Mouse (Mus musculus) fat pad, adult 2 months (tissue): Measurements from ENCODE around the gene Gm11549.

Experiments used
- DNase-seq: peaks from one replicate; pipeline ENCODE4 v3.0.0-alpha.2; 2011; ENCODE audit warnings: low read depth, low spot score; ENCODE audit errors: extremely low read depth

Gm11549 gene

GRCm38 (mm10) chr3:36516196-36516595, 5.4 kb downstream of the Gm11549 start:
- DNase-seq = no peak

- no peak for DNase-seq
Measured at GRCm38 (mm10) chr3:36511491-36511890, 10.1 kb downstream of the Gm11549 start.

GRCm38 (mm10) chr3:36505809-36506735, 15.5 kb downstream of the Gm11549 start:
- DNase-seq = no peak

- DNase-seq = no peak
Measured at GRCm38 (mm10) chr3:36505306-36505705, 16.3 kb downstream of the Gm11549 start.

- DNase-seq = no peak
Measured at GRCm38 (mm10) chr3:36501546-36501945, 20.1 kb downstream of the Gm11549 start.

- DNase-seq = no peak
Measured at GRCm38 (mm10) chr3:36500976-36501375, 20.6 kb downstream of the Gm11549 start.

- DNase-seq = no peak
Measured at GRCm38 (mm10) chr3:36499418-36499817, 22.2 kb downstream of the Gm11549 start.

- no peak for DNase-seq
Measured at GRCm38 (mm10) chr3:36498224-36498623, 23.4 kb downstream of the Gm11549 start.

- DNase-seq = no peak
Measured at GRCm38 (mm10) chr3:36496746-36497145, 24.9 kb downstream of the Gm11549 start.

GRCm38 (mm10) chr3:36496273-36496672, 25.3 kb downstream of the Gm11549 start:
- no peak for DNase-seq

- DNase-seq = no peak
Measured at GRCm38 (mm10) chr3:36495436-36495835, 26.2 kb downstream of the Gm11549 start.

- DNase-seq = no peak
Measured at GRCm38 (mm10) chr3:36494613-36495012, 27.0 kb downstream of the Gm11549 start.

GRCm38 (mm10) chr3:36493641-36494283, 27.9 kb downstream of the Gm11549 start:
- DNase-seq = no peak

- DNase-seq = no peak
Measured at GRCm38 (mm10) chr3:36492716-36493391, 28.8 kb downstream of the Gm11549 start.

GRCm38 (mm10) chr3:36491535-36491934, 30.1 kb downstream of the Gm11549 start:
- DNase-seq = no peak

- DNase-seq = no peak
Measured at GRCm38 (mm10) chr3:36489590-36489910, 32.1 kb downstream of the Gm11549 start.

GRCm38 (mm10) chr3:36488899-36489589, 32.6 kb downstream of the Gm11549 start:
- no peak for DNase-seq

GRCm38 (mm10) chr3:36488367-36488766, 33.2 kb downstream of the Gm11549 start:
- DNase-seq = no peak

- no peak for DNase-seq
Measured at GRCm38 (mm10) chr3:36486881-36487280, 34.7 kb downstream of the Gm11549 start.

- no peak for DNase-seq
Measured at GRCm38 (mm10) chr3:36486176-36486575, 35.4 kb downstream of the Gm11549 start.

- no peak for DNase-seq
Measured at GRCm38 (mm10) chr3:36484292-36484691, 37.3 kb downstream of the Gm11549 start.
